Mouse (Mus musculus) embryonic facial prominence, embryonic 15.5 days (tissue): ENCODE measurements around the gene Mgll. TPM values are rescaled to one million over a fixed set of nuclear protein-coding genes. Genes with fewer than 3 reads are reported as not detected.

ENCODE experiments used
- ATAC-seq: fragments of 200-750 bp; cut with Nextera tagmentation; 2 replicates; pipeline ENCODE4 v1.8.0; 2017; ENCODE audit warnings: low read depth, moderate TSS enrichment; ENCODE audit not compliant: insufficient number of reproducible peaks, low FRiP score, low TSS enrichment
- H3K27ac ChIP-seq: fragments of 300-500 bp; sonication (generic); replicated peaks from 2 replicates; pipeline ENCODE4 v1.5.1; 2015; ENCODE audit warnings: mild to moderate bottlenecking, inconsistent platforms
- H3K27me3 ChIP-seq: fragments of 300-500 bp; sonication (generic); 2 replicates; pipeline ENCODE4 v1.6.1; 2015; ENCODE audit warnings: inconsistent platforms
- H3K36me3 ChIP-seq: fragments of 300-500 bp; sonication (generic); 2 replicates; pipeline ENCODE4 v1.6.1; 2015; ENCODE audit warnings: mild to moderate bottlenecking, inconsistent platforms
- H3K4me1 ChIP-seq: fragments of 300-500 bp; sonication (generic); 2 replicates; pipeline ENCODE4 v1.6.1; 2015; ENCODE audit warnings: inconsistent platforms
- H3K4me2 ChIP-seq: fragments of 300-500 bp; sonication (generic); replicated peaks from 2 replicates; pipeline ENCODE4 v1.6.1; 2015; ENCODE audit warnings: mild to moderate bottlenecking, inconsistent platforms
- H3K4me3 ChIP-seq: fragments of 300-500 bp; sonication (generic); replicated peaks from 2 replicates; pipeline ENCODE4 v1.5.1; 2015; ENCODE audit warnings: mild to moderate bottlenecking, inconsistent platforms
- H3K9ac ChIP-seq: fragments of 300-500 bp; sonication (generic); 2 replicates; pipeline ENCODE4 v1.6.1; 2015; ENCODE audit warnings: inconsistent platforms
- H3K9me3 ChIP-seq: fragments of 300-500 bp; sonication (generic); replicated peaks from 2 replicates; pipeline ENCODE4 v1.6.1; 2016; ENCODE audit warnings: inconsistent platforms
- WGBS: fragments of 180-500 bp; shearing (Covaris S2); methylation state at CpG from one replicate; pipeline ENCODE4 v1.1.7; 2015; 5-methylcytosine and 5-hydroxymethylcytosine counted together
- polyA plus RNA-seq: library from polyadenylated mRNA; unstranded; fragments of >200 nt; fragmentation: Nextera tagmentation; extraction: Ambion mirVana; gene quantifications from 2 replicates; pipeline ENCODE4 v1.2.1, GENCODE M21; 2015

The Mgll gene
- polyA plus RNA-seq, 1 experiment from 2014 or later: 28.7 TPM

DNA sequence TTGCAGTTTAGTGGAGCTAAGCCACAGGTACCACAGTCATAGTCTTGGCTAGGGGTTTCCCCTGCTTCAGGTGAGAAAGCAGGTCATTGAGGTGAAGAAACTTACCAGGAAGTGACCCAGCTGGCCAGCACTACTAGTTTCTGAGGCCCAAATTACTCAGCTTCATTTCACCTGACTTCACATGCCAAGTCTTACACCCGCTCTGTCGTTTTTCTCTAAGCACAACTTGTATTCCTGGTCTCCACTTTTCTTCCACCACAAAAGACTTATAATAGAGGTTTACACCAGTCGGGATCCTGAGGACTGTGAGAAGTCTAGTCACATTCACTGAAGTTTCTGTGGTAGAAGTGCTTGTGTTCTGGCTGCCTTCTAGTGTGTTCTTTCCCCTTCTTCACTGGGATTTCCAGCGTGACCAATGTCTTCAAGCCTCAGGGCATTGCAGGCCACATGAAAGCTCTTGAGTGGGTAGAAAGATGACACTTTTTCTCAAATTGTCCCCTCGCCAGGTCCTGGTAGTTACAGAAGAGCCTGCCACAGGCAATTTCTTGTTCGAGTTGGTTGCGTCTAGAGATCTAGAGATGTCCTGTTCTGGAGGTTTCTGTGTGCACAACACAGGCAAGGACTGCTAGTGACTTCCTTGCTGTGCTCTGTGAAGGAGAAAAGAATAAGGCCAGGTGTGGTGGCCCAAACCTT, 6.0 kb upstream of the Mgll start:
- Histone ChIP-seq H3K27ac (no peak overlapping the region), H3K9me3 (no peaks in the 10 kb centered on the region), H3K36me3 (no peaks in the 10 kb centered on the region), H3K9ac (no peak overlapping the region), H3K27me3 (no peaks in the 10 kb centered on the region), H3K4me2 (no peak overlapping the region), H3K4me3 (no peak overlapping the region), H3K4me1 (no peaks in the 10 kb centered on the region)
- no peak for ATAC-seq
- 72% methylated on average over 7 of the region's 7 CpGs for WGBS

DNA sequence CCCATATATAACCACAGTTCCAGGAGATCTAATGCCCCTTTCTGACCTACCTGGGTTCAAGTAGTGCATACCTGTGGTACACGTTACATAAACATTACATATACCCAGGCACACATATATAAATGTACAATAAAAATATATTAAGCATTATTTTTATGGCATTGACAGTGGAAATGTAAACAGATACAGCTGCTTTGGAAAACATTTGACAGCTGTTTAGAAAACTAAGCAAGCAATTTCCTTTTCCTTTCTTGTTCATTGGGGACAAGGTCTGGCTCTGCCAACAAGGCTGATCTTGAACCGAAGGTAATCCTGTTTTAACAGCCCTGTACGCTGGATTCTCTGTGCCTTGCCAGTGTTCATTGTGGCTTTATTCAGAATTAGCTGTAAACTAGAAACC, 3.2 kb upstream of the Mgll start:
- WGBS: 50% methylated on average over 3 of the region's 3 CpGs
- ATAC-seq: no peak
- H3K36me3 ChIP-seq: no peaks in the 10 kb centered on the region
- H3K9me3 ChIP-seq: no peaks in the 10 kb centered on the region
- no peaks in the 10 kb centered on the region for H3K27me3 ChIP-seq
- no peak overlapping the region for H3K9ac ChIP-seq
- no peak overlapping the region for H3K4me2 ChIP-seq
- H3K4me3 ChIP-seq: no peak overlapping the region
- H3K27ac ChIP-seq: no peak overlapping the region
- H3K4me1 ChIP-seq: peaks cover 9% of the 10 kb centered on the region

DNA sequence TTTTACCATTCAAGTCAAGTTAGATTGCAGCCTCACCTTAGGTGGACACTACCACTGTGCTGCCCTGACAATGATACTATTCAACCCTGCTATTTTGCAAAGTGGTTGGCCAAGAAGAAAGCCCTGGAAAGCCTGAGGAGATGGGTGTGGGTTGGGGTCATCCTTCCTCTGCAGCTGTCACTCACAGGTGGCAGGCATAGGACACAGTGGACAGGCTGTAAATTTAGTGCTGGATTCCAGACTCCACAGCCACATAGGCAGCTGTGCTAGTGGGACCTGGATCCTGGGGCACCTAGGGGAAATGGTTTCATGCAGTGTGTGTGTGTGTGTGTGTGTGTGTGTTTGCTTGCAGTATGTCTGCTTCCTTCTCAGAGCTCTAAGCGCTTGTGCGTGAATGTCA, 1.3 kb upstream of the Mgll start:
- no peak overlapping the region for H3K4me3 ChIP-seq
- no peak overlapping the region for H3K9ac ChIP-seq
- 91% methylated on average over 2 of the region's 2 CpGs for WGBS
- H3K27me3 ChIP-seq: 0 out of 2 replicates have a peak, but pooled peaks cover 4% of the 10 kb centered on the region
- H3K9me3 ChIP-seq: no peaks in the 10 kb centered on the region
- no peak overlapping the region for H3K27ac ChIP-seq
- ATAC-seq: no peak
- peaks cover 9% of the 10 kb centered on the region for H3K4me1 ChIP-seq
- H3K4me2 ChIP-seq: no peak overlapping the region
- H3K36me3 ChIP-seq: no peaks in the 10 kb centered on the region

DNA sequence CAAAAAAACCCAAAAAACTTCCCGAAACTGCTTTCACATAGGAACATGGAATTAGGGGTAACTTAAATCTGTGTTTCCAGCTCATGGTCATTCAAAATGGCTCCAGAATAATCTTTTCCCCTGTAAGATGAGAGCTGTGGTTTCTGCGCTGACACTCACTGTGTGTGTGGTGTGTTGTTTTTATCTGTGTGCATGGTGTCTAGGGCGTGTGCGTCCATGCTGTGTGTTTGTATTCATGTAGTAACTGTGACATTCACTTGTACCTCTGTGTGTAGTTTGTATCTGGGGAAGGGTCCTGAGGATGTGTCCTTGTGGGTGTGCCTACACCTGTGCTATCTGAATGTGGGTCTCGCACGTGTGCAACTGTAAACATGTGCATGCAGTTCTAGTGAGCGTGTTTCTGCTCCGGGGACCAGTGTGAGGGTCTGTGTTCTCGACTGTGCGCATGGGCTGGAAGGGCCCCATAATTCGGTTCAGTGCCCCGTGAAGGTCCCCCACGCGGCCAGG, 353 bp upstream of the Mgll start:
- Histone ChIP-seq H3K4me2 (peak overlapping the region; percentile 90), H3K4me3 (peak overlapping the region; percentile 69), H3K9ac (peak overlapping the region; percentile 49), H3K9me3 (no peaks in the 10 kb centered on the region), H3K27ac (no peak overlapping the region), H3K4me1 (peaks cover 9% of the 10 kb centered on the region), H3K27me3 (0 out of 2 replicates have a peak, but pooled peaks cover 4% of the 10 kb centered on the region), H3K36me3 (no peaks in the 10 kb centered on the region)
- WGBS: 26% methylated on average over 14 of the region's 14 CpGs
- peak; percentile 49; the same call in 1 of the 2 replicates for ATAC-seq

DNA sequence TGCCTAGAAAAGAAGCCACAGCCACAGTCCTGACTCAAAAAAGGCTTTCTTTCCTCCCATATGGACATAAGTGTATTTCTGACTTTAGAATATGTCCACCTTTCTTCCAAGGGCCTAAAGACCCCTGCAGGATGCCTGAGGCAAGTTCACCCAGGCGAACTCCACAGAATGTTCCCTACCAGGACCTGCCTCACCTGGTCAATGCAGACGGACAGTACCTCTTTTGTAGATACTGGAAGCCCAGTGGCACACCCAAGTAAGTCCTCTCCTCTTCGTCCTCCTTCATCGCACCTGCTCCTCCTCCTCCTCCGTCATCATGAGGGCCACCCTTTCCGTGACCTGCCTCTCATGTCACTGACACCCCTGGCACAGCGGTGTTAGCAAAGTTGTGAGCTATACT, 1.4 kb downstream of the Mgll start:
- Histone ChIP-seq H3K36me3 (no peaks in the 10 kb centered on the region), H3K9ac (no peak overlapping the region), H3K27ac (no peak overlapping the region), H3K4me2 (peak overlapping the region; percentile 5; the same call in 1 of the 2 replicates), H3K4me3 (0 out of 2 replicates have a peak overlapping the region, but pooled peaks have one; percentile 2), H3K4me1 (peaks cover 9% of the 10 kb centered on the region), H3K27me3 (0 out of 2 replicates have a peak, but pooled peaks cover 4% of the 10 kb centered on the region), H3K9me3 (no peaks in the 10 kb centered on the region)
- 57% methylated on average over 7 of the region's 7 CpGs for WGBS
- no peak for ATAC-seq

DNA sequence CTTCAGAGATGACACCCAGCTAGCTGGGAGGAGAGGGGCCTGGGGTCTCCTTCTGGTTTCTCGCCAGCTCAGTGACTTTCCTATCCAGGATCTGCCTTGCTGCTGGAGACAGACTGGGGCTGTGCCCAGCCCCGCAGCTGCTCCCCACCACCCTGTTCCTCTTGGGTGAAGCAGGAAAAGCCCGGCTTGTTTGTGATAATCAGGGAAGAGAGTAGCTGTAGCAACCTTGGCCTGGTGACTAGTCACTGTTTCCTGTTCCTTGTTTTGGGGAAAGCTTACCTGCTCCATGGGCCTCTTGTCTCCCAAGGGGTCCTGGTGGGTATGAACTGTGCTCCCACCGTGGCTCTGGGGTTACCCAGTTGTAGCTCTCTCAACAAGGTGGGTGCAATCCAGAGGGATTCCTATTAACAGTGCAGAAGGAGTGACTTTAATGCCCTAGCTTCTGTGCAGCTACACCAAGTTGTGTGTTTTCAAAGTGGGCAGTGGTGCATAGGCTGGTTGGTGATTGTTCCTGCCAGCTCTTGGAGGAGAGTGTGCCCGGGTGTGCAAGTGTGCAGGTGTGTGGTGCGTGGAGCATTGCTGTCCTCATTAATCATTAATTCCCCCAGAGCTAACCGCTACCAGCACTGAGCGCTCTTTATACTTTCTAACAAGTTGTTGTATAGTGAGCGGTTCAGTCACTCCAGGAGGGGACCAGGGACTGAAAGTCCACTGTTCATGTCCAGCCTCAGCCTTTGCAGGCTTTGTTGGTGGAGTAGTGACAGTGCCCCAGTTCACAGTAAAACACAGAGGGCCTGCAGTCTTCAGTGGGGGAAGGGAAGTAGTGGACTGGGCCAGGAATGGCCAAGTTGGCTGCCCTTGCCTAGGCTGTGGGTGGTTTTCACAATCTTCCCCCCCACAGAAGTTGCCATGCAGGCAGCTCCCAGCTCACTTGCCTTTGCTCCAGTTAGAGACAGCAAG, 2.3 kb downstream of the Mgll start:
- H3K4me1 ChIP-seq: peaks cover 12% of the 10 kb centered on the region
- H3K9me3 ChIP-seq: no peaks in the 10 kb centered on the region
- 0 out of 2 replicates have a peak, but pooled peaks cover 4% of the 10 kb centered on the region for H3K27me3 ChIP-seq
- 72% methylated on average over 9 of the region's 9 CpGs for WGBS
- peak overlapping the region; percentile 18; the same call in 1 of the 2 replicates for H3K4me2 ChIP-seq
- ATAC-seq: no peak
- no peak overlapping the region for H3K27ac ChIP-seq
- H3K36me3 ChIP-seq: no peaks in the 10 kb centered on the region
- no peak overlapping the region for H3K9ac ChIP-seq
- 0 out of 2 replicates have a peak overlapping the region, but pooled peaks have one; percentile 2 for H3K4me3 ChIP-seq

DNA sequence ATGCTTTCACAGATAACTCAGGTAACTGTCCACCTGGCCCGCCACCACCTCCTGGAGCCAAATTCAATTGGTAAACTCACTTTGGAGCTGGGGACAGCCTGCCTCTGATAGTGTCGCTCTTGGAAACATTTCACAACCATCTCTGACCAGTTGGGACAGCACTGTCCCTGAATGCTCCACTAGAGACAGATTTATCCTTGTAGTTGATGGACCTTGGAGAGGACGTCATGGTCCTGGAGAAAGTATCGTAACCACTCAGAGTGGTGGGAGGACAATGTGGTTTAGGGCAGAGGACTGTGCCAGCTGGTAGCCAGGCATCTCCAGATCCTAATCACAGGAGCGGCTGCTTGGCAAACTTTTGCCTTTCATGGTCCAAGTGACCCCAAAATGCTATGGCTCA, 3.3 kb downstream of the Mgll start:
- Histone ChIP-seq H3K4me1 (peaks cover 17% of the 10 kb centered on the region), H3K4me3 (no peak overlapping the region), H3K9me3 (no peaks in the 10 kb centered on the region), H3K27me3 (0 out of 2 replicates have a peak, but pooled peaks cover 4% of the 10 kb centered on the region), H3K9ac (no peak overlapping the region), H3K4me2 (no peak overlapping the region), H3K27ac (no peak overlapping the region), H3K36me3 (no peaks in the 10 kb centered on the region)
- no peak for ATAC-seq
- WGBS: 82% methylated on average over 5 of the region's 5 CpGs

DNA sequence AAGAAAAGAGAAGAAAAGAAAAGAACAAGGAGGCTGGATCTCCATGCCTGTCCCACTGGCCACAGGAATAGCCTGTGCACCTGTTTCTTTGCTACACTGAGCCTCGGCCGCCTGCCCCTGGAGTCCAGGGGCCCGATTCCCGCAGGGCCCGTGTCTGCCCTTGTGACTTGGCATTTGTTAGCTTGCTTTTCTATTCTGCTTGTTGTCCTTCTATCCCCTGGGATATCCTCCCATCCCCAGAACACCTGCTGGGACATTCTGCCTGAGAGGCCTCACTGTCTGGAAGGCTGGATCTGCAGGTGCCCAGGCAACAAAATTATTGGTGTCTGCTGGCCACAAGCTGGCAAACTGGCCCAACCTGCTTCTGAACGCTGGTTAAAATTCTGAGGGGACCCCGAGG, 3.8 kb downstream of the Mgll start:
- H3K27ac ChIP-seq: no peak overlapping the region
- no peaks in the 10 kb centered on the region for H3K36me3 ChIP-seq
- H3K9me3 ChIP-seq: no peaks in the 10 kb centered on the region
- H3K4me3 ChIP-seq: no peak overlapping the region
- 64% methylated on average over 7 of the region's 7 CpGs for WGBS
- no peak for ATAC-seq
- H3K4me2 ChIP-seq: no peak overlapping the region
- H3K27me3 ChIP-seq: 0 out of 2 replicates have a peak, but pooled peaks cover 4% of the 10 kb centered on the region
- no peak overlapping the region for H3K9ac ChIP-seq
- peaks cover 23% of the 10 kb centered on the region for H3K4me1 ChIP-seq

DNA sequence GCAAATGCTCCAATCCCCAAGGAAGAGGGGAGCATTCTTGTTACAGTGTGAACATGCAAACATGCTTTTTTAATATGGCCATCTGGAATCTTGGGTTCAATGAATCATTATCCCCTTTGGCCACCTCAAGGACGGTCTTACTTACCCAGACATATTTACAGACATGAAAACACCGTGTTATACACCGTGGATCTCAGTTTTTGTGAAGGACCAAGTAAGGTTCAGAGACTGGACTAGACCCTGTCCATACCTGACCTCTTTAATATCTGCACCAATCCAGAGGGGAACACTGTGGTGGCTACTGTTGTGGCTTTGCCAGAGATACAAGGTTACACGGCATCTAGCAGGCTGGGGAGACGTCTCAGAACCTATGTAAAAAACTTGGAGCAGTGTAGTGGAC, 4.3 kb downstream of the Mgll start:
- H3K9me3 ChIP-seq: no peaks in the 10 kb centered on the region
- H3K4me1 ChIP-seq: peaks cover 25% of the 10 kb centered on the region
- no peaks in the 10 kb centered on the region for H3K36me3 ChIP-seq
- 0 out of 2 replicates have a peak, but pooled peaks cover 4% of the 10 kb centered on the region for H3K27me3 ChIP-seq
- no peak overlapping the region for H3K4me3 ChIP-seq
- no peak for ATAC-seq
- WGBS: 84% methylated on average over 5 of the region's 5 CpGs
- H3K4me2 ChIP-seq: no peak overlapping the region
- H3K9ac ChIP-seq: no peak overlapping the region
- H3K27ac ChIP-seq: no peak overlapping the region

DNA sequence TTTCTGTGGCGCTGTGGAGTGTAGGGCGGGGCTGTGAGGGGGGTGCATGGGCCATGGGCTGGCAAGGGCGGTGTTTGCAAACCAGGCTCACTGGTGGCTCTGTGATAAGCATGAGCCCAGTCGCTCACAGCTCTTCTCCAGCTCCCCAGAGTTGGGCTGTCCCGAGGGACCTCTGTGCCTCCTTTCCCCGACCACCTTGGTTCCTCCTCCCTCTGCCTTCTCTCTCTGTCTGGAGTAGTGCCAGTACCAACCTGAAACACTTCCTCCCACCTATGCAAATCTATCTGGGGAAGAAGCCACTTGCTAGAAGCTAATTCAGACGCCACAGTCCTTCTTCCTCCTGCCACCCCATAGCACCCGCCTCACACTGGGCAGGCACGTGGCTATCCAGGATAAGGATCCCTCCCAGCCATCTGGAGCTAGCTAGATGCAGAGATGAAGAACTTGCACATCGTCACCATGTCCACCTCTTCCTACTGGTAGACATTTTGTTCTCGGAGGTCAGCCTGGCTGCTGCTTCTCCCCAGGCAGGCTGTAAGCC, 7.1 kb downstream of the Mgll start:
- Histone ChIP-seq H3K4me3 (no peak overlapping the region), H3K36me3 (no peaks in the 10 kb centered on the region), H3K4me2 (no peak overlapping the region), H3K9ac (no peak overlapping the region), H3K27ac (no peak overlapping the region), H3K4me1 (peaks cover 23% of the 10 kb centered on the region), H3K9me3 (no peaks in the 10 kb centered on the region), H3K27me3 (0 out of 2 replicates have a peak, but pooled peaks cover 4% of the 10 kb centered on the region)
- 74% methylated on average over 11 of the region's 11 CpGs for WGBS
- ATAC-seq: no peak

DNA sequence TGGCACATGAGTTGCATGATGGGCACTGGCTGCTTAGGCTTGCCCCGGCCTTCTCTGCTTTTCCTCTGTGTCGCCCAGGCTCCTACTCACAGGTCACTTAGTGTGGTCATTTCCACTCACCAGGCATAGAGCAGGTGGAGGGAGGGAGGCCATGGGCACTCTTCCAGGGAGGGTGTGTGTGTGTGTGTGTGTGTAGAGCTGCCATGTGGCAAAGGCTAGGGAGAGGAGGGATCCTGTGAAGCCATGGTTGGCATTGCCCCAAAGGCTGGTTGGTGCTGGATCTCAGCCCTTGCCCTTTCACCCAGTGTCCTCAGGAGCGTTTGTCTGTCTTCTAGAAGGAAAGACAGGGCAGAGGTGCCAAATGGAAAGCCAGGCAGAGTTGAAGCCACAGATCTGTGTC, 7.8 kb downstream of the Mgll start:
- Histone ChIP-seq H3K36me3 (no peaks in the 10 kb centered on the region), H3K27ac (no peak overlapping the region), H3K27me3 (0 out of 2 replicates have a peak, but pooled peaks cover under 1% of the 10 kb centered on the region), H3K9me3 (no peaks in the 10 kb centered on the region), H3K4me2 (no peak overlapping the region), H3K9ac (no peak overlapping the region), H3K4me3 (no peak overlapping the region), H3K4me1 (peaks cover 29% of the 10 kb centered on the region)
- no peak for ATAC-seq
- WGBS: 85% methylated on average over 3 of the region's 3 CpGs
